Mouse (Mus musculus) heart, embryonic 16.5 days (tissue): ENCODE data around the gene Zcchc8. TPM values are rescaled to one million over a fixed set of nuclear protein-coding genes. Genes with fewer than 3 reads are reported as not detected.

Source experiments
- ATAC-seq: fragments of 200-750 bp; cut with Nextera tagmentation; replicated peaks from 2 replicates; pipeline ENCODE4 v1.8.0; 2017; ENCODE audit warnings: moderate number of reproducible peaks; ENCODE audit not compliant: insufficient read depth, low FRiP score; ENCODE audit errors: extremely low read depth
- H3K27ac ChIP-seq: fragments of 300-500 bp; sonication (generic); 2 replicates; pipeline ENCODE4 v1.5.1; 2014; ENCODE audit warnings: mild to moderate bottlenecking, low read length, control low read depth, moderate library complexity
- H3K27me3 ChIP-seq: fragments of 300-500 bp; sonication (generic); 2 replicates; pipeline ENCODE4 v1.6.1; 2014; ENCODE audit warnings: low read length, mixed read lengths; ENCODE audit not compliant: control insufficient read depth, insufficient read depth
- H3K36me3 ChIP-seq: fragments of 300-500 bp; sonication (generic); 2 replicates; pipeline ENCODE4 v1.6.1; 2014; ENCODE audit not compliant: control insufficient read depth, insufficient read depth
- H3K4me1 ChIP-seq: fragments of 300-500 bp; sonication (generic); 2 replicates; pipeline ENCODE4 v1.6.1; 2014; ENCODE audit warnings: low read length, mixed read lengths; ENCODE audit not compliant: control insufficient read depth, insufficient read depth
- H3K4me2 ChIP-seq: fragments of 300-500 bp; sonication (generic); 2 replicates; pipeline ENCODE4 v1.6.1; 2014; ENCODE audit warnings: low read depth, mild to moderate bottlenecking, control low read depth, low read length
- H3K4me3 ChIP-seq: fragments of 300-500 bp; sonication (generic); 2 replicates; pipeline ENCODE4 v1.5.1; 2014; ENCODE audit warnings: mild to moderate bottlenecking, control low read depth, low read length
- H3K9ac ChIP-seq: fragments of 300-500 bp; sonication (generic); 2 replicates; pipeline ENCODE4 v1.6.1; 2014; ENCODE audit warnings: low read length, control low read depth
- H3K9me3 ChIP-seq: fragments of 300-500 bp; sonication (generic); replicated peaks from 2 replicates; pipeline ENCODE4 v1.6.1; 2016; ENCODE audit warnings: low read length; ENCODE audit not compliant: control insufficient read depth
- WGBS: fragments of 180-500 bp; shearing (Covaris S2); extraction: QIAGEN DNeasy Blood & Tissue Kit; methylation state at CpG from one replicate; pipeline ENCODE4 v1.1.7; 2014; 5-methylcytosine and 5-hydroxymethylcytosine counted together
- polyA plus RNA-seq: library from polyadenylated mRNA; unstranded; fragments of >200 nt; fragmentation: Nextera tagmentation; extraction: Ambion mirVana; gene quantifications from 2 replicates; pipeline ENCODE4 v1.2.1, GENCODE M21; 2015

The Zcchc8 gene
- polyA plus RNA-seq, 1 experiment from 2014 or later: 58.5 TPM

DNA sequence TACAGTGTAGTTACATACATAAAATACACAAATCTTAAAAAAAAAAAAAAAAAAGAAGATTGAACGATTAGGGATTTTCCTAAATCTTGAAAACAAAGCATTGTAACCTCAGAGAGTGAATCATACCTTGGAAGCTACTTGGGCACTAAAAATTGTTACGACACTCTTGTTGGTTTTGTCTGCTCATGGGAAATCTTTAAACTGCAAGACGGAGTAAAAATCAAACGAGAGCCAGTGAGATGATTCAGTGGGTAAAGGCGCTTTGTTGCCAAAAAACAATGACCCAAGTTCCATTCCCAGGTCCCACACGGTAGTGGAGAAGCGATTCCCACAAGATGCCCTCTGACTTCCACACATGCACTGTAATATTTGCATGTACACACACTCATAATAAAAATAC, 24.7 kb downstream of the Zcchc8 start:
- H3K36me3 ChIP-seq: peaks cover 16% of the 10 kb centered on the region
- 89% methylated on average over 7 of the region's 7 CpGs for WGBS
- ATAC-seq: no peak
- no peak overlapping the region for H3K4me3 ChIP-seq
- no peak overlapping the region for H3K4me2 ChIP-seq
- no peak overlapping the region for H3K9ac ChIP-seq
- no peak overlapping the region for H3K27ac ChIP-seq
- H3K9me3 ChIP-seq: no peaks in the 10 kb centered on the region
- no peaks in the 10 kb centered on the region for H3K27me3 ChIP-seq
- peaks cover 21% of the 10 kb centered on the region for H3K4me1 ChIP-seq

DNA sequence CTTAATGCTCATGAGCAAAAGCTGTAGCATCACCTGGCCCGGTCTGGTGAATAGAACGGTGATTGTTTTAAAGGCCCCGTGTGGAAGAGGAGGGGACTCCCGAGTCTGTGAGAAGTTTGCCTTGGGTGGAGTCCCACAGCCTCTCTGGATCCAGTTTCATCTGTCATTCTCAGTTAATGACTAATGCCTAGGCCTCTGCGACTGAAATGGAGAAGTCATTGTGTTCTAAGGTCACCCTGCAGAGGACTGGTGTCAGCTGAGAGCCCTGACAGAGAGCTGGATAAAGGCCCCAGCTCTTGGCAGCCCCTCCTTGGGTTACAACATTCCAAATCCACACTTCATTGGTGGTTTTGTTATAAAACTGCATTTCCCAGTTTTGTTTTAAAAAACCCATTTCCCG, 26.4 kb downstream of the Zcchc8 start:
- no peak overlapping the region for H3K4me2 ChIP-seq
- no peaks in the 10 kb centered on the region for H3K27me3 ChIP-seq
- ATAC-seq: peak; percentile 88
- H3K9ac ChIP-seq: no peak overlapping the region
- 31% methylated on average over 6 of the region's 6 CpGs for WGBS
- H3K4me1 ChIP-seq: peaks cover 12% of the 10 kb centered on the region
- H3K36me3 ChIP-seq: peaks cover 8% of the 10 kb centered on the region
- no peak overlapping the region for H3K4me3 ChIP-seq
- peak overlapping the region; percentile 76 for H3K27ac ChIP-seq
- H3K9me3 ChIP-seq: no peaks in the 10 kb centered on the region

DNA sequence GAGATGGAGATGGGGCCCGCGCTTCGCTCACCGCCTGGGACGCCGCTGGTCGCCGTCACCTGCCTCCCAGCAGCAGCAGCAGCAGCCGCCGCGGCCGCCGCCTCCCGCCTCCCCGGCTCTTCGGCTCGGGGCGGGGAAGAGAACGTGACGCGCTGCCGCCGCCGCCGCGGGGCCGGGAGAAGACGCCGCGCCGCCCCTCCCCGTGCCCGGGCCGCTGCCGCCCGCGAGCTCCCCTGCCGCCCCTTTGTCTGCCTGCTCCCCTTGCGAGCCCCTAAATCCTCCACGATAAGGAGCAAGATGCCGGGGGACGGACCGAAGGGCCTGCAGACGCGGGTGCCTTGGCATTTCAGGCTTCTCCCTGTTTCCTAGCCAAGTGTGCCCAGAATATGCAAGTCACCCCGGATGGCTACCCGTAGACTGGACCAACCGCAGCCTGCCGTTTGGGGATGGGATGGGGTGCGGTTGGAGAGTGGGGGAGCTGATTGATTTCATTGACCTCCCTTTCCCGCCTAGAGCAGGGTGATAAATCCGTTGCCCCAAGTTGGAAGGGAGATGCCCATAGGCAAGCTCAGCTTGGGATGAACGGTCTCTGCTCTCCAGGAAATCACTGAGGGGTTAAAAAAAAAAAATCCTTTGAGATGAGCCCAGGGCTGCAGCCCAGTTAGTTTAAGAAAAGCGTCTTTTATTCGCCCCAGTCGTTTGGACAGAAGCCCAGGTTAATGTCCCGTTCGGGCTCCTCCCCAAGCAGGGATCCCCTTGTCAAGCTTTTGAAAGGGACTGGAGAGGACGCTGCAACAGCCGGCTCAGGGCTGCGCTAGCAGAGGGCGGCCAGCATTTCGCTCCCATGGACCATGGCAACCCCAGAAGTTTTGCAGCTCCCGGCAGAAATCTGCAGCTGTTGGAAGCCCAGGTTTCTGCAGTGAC, 36.4 kb downstream of the Zcchc8 start, which contains the start of gene Clip1:
TSS of gene Clip1 (minus strand) at position 398 of the 924 bp plus-strand sequence.
- Histone ChIP-seq H3K4me1 (peaks cover 31% of the 10 kb centered on the region), H3K27ac (peak within 1 kb of the TSS; percentile 96)

DNA sequence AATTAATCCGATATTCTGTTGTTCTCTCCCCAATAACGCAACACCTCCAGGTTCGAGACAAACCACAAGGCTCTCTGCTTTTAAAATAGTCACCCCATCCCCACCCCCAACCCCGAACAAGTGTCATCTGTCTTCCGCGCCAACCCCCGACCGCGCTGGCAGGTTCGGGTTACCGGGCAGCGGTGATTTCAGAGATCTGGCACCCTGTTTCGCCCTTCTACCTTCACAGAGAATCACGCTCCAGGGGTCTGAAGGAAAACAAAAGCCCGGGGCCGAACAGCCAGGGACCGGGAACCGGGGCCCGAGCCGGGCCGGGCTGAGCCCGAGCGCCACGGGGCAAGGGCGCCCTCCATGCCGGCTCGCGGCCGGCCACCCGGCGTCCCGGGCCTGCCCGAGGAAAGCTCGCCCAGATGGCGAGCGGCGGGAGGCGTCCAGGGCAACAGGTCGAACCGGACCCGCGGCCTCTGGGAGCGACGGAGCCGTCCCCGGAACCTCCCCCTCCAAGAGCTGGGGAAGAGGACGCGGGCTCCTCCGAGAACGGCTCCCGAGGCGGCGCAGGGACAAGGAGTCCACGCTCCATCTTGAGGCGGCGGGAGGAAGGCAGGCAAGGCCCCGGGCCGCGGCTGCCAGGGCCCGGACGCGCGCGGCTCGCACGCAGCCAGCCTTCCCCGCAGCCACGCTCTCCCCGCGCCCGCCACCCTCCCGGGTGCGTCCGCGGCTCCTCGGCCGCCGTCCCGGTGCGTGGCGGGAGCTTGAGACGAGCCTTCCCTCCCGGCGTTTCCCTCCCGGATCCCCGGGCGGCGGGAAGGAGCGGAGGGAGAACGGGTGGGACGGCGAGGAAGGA, 37.3 kb downstream of the Zcchc8 start:
- peak overlapping the region; percentile 99 for H3K9ac ChIP-seq
- WGBS: 1% methylated on average over 83 of the region's 92 CpGs
- peak overlapping the region; percentile 96 for H3K27ac ChIP-seq
- peak; percentile 68 for ATAC-seq
- no peaks in the 10 kb centered on the region for H3K36me3 ChIP-seq
- H3K4me3 ChIP-seq: peak overlapping the region; percentile 96
- H3K4me1 ChIP-seq: peaks cover 36% of the 10 kb centered on the region
- H3K27me3 ChIP-seq: no peaks in the 10 kb centered on the region
- no peaks in the 10 kb centered on the region for H3K9me3 ChIP-seq
- peak overlapping the region; percentile 96 for H3K4me2 ChIP-seq

More for the DNA sequence above, 36.4 kb downstream of the Zcchc8 start, which contains the start of gene Clip1:
- H3K4me2 ChIP-seq: peak within 1 kb of the TSS; percentile 96
- H3K4me3 ChIP-seq: peak within 1 kb of the TSS; percentile 96
- H3K36me3 ChIP-seq: no peaks in the 10 kb centered on the region
- no peaks in the 10 kb centered on the region for H3K27me3 ChIP-seq
- 1% methylated on average over 42 of the region's 64 CpGs for WGBS
- H3K9me3 ChIP-seq: no peaks in the 10 kb centered on the region
- H3K9ac ChIP-seq: peak within 1 kb of the TSS; percentile 99
- peak; percentile 73 for ATAC-seq

DNA sequence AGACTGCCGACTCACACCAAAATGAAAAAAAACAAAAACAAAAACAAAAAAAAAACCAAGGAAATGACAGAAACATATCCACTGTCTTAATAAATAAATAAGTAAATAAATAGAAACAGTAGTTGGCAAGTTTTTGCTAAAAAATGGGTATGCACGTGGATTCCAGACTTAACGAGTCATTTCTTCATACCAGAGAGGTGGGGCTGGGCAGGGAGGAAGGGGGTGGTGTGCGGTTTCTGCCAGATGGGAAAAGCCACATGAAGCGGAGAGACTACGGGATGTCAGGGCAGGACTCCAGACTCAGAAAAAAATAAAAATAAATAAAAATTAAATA, 37.9 kb downstream of the Zcchc8 start:
- Histone ChIP-seq H3K27me3 (no peaks in the 10 kb centered on the region), H3K9ac (peak overlapping the region; percentile 99), H3K36me3 (no peaks in the 10 kb centered on the region), H3K9me3 (no peaks in the 10 kb centered on the region), H3K4me3 (peak overlapping the region; percentile 96), H3K4me1 (peaks cover 36% of the 10 kb centered on the region), H3K27ac (peak overlapping the region; percentile 96), H3K4me2 (peak overlapping the region; percentile 96)
- WGBS: 3% methylated on average over 6 of the region's 6 CpGs
- ATAC-seq: no peak; the same call in 1 of the 2 replicates

DNA sequence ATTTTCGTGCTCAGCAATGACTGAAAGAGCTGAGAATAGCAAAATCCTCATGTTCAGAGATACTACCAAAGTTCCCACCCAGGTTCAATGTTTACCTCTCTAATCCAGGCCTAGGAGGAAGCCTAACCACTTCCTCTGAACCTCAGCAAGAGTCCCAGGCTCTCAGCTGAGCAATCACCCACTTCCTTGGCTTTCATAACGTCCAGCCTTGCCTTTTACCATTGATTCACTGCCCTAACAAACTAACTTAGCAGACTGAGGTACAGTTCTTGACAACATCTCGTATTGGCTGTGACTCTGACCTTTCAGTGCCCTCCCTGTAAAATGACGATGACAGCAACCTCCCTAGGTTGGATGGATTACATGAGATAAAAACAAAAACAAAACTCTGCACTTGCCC, 38.5 kb downstream of the Zcchc8 start:
- no peak for ATAC-seq
- H3K27me3 ChIP-seq: no peaks in the 10 kb centered on the region
- peak overlapping the region; percentile 96 for H3K4me2 ChIP-seq
- H3K36me3 ChIP-seq: no peaks in the 10 kb centered on the region
- peak overlapping the region; percentile 99 for H3K9ac ChIP-seq
- peak overlapping the region; percentile 96 for H3K4me3 ChIP-seq
- peaks cover 36% of the 10 kb centered on the region for H3K4me1 ChIP-seq
- H3K27ac ChIP-seq: peak overlapping the region; percentile 5; the same call in 1 of the 2 replicates
- WGBS: 25% methylated on average over 4 of the region's 4 CpGs
- no peaks in the 10 kb centered on the region for H3K9me3 ChIP-seq

DNA sequence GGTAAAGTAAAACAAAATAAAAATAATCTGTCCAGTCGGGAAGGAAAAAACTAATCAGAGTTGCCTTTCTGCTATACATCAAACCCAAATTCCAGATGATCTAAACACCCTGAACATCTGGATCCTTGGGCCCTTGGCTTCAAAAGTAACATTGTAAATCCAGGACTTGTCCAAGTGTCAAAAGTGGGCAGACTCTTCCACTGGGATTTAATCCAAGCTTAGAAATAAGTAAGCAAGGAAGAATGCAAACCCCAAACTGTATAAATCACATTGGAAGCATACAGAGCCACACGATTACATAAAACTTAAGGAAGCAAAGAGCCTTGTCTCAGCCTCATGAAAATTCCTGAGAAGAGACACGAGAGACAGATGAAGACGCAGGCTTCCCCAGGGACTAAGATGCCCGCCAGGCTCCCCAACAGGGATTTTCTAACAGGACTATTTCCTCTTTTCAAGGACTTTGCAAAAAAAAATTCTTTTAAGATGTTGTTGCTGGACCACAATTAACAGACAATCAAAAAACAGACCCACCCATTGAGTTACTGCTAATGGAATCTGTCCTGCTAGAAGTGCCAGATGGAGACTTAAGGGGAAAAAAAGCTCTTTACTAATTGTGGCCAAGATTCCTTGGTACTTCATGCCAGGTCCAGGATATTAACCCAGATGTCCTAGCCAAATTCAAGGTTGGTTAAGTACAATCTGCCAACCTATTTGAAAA, 41.2 kb downstream of the Zcchc8 start:
- Histone ChIP-seq H3K9ac (no peak overlapping the region), H3K9me3 (no peaks in the 10 kb centered on the region), H3K27ac (peak overlapping the region; percentile 57), H3K27me3 (no peaks in the 10 kb centered on the region), H3K36me3 (no peaks in the 10 kb centered on the region), H3K4me3 (no peak overlapping the region), H3K4me2 (no peak overlapping the region), H3K4me1 (peaks cover 36% of the 10 kb centered on the region)
- no peak for ATAC-seq
- WGBS: 50% methylated on average over 5 of the region's 5 CpGs

DNA sequence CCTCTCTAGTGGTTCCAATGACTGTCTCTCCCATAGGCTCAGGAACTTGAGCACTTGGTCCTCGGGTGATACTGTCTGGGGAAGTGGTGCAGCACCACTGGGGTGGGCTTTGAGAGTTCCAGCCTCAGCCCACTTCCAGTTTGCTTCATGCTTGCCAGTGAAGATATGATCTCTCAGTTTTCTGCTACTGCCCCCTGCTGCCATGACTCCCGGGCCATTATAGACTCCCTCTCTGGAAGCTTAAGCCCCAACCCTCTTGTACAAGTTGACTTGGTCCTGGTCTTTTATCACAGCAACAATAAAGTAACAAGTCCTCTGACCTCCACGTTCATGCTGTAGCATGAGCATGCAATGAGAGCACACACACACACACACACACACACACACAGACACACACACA, 41.8 kb downstream of the Zcchc8 start:
- 59% methylated on average over 3 of the region's 3 CpGs for WGBS
- no peak for ATAC-seq
- Histone ChIP-seq H3K27me3 (no peaks in the 10 kb centered on the region), H3K9me3 (no peaks in the 10 kb centered on the region), H3K27ac (peak overlapping the region; percentile 57; the same call in 1 of the 2 replicates), H3K4me1 (peaks cover 36% of the 10 kb centered on the region), H3K4me3 (no peak overlapping the region), H3K4me2 (no peak overlapping the region), H3K9ac (no peak overlapping the region), H3K36me3 (no peaks in the 10 kb centered on the region)
